Mouse (Mus musculus) forebrain, postnatal 0 days (tissue): Measurements from ENCODE around the gene Mrpl37. TPM values are rescaled to one million over a fixed set of nuclear protein-coding genes. Genes with fewer than 3 reads are reported as not detected.

Experiments used
- ATAC-seq: fragments of 200-750 bp; cut with Nextera tagmentation; 2 replicates; pipeline ENCODE4 v1.8.0; 2017; ENCODE audit warnings: mild to moderate bottlenecking, moderate library complexity
- DNase-seq: peaks from one replicate; pipeline ENCODE4 v3.0.0-alpha.2; 2015
- H3K27ac ChIP-seq: fragments of 300-500 bp; sonication (generic); 2 replicates; pipeline ENCODE4 v1.5.1; 2014; ENCODE audit warnings: low read depth, mild to moderate bottlenecking, antibody characterized with exemption, low read length, moderate library complexity, mixed read lengths
- H3K27me3 ChIP-seq: fragments of 300-500 bp; sonication (generic); 2 replicates; pipeline ENCODE4 v1.6.1; 2014; ENCODE audit warnings: mild to moderate bottlenecking, low read length, mixed read lengths; ENCODE audit not compliant: insufficient read depth
- H3K36me3 ChIP-seq: fragments of 300-500 bp; sonication (generic); 2 replicates; pipeline ENCODE4 v1.6.1; 2014; ENCODE audit warnings: mild to moderate bottlenecking, moderate library complexity; ENCODE audit not compliant: insufficient read depth
- H3K4me1 ChIP-seq: fragments of 300-500 bp; sonication (generic); 2 replicates; pipeline ENCODE4 v1.6.1; 2014; ENCODE audit warnings: antibody characterized with exemption; ENCODE audit not compliant: insufficient read depth
- H3K4me2 ChIP-seq: fragments of 300-500 bp; sonication (generic); 2 replicates; pipeline ENCODE4 v1.6.1; 2014; ENCODE audit warnings: low read depth, mild to moderate bottlenecking, moderate library complexity
- H3K4me3 ChIP-seq: fragments of 300-500 bp; sonication (generic); 2 replicates; pipeline ENCODE4 v1.5.1; 2014; ENCODE audit warnings: low read depth, low read length, mixed read lengths
- H3K9ac ChIP-seq: fragments of 300-500 bp; sonication (generic); 2 replicates; pipeline ENCODE4 v1.6.1; 2014; ENCODE audit warnings: mild to moderate bottlenecking
- H3K9me3 ChIP-seq: fragments of 300-500 bp; sonication (generic); 2 replicates; pipeline ENCODE4 v1.6.1; 2016; ENCODE audit warnings: low read length
- CTCF ChIP-seq: sonication (generic); IDR thresholded peaks from 2 replicates; pipeline ENCODE4 v1.5.1; 2016; ENCODE audit warnings: antibody characterized with exemption, control low read depth, low read depth
- WGBS: fragments of 180-500 bp; shearing (Covaris S2); extraction: QIAGEN DNeasy Blood & Tissue Kit; methylation state at CpG from one replicate; pipeline ENCODE4 v1.1.7; 2014; 5-methylcytosine and 5-hydroxymethylcytosine counted together
- polyA plus RNA-seq: library from polyadenylated mRNA; unstranded; fragments of >200 nt; fragmentation: Nextera tagmentation; extraction: Ambion mirVana; gene quantifications from 2 replicates; pipeline ENCODE4 v1.2.1, GENCODE M21; 2015
- total RNA-seq: library from RNA; depleted of rRNA; stranded (reverse); fragments of >200 nt; gene quantifications from 2 replicates; pipeline ENCODE4 v1.2.3, GENCODE M21; 2014

The Mrpl37 gene
- total and polyA plus RNA-seq, 2 experiments from 2014 or later: 43.8 to 73.3 TPM

GRCm38 (mm10) chr4:107012574-107012973, 54.1 kb downstream of the Mrpl37 start:
- no peak overlapping the region for H3K27ac ChIP-seq
- no peak for DNase-seq
- TF ChIP-seq CTCF: no peak
- no peak overlapping the region for H3K4me3 ChIP-seq
- H3K4me2 ChIP-seq: no peak overlapping the region
- ATAC-seq: no peak
- WGBS: 87% methylated on average over 3 of the region's 3 CpGs
- no peak overlapping the region for H3K9ac ChIP-seq
- no peaks in the 10 kb centered on the region for H3K9me3 ChIP-seq
- peaks cover 5% of the 10 kb centered on the region; the same call in 1 of the 2 replicates for H3K36me3 ChIP-seq
- no peaks in the 10 kb centered on the region for H3K4me1 ChIP-seq
- H3K27me3 ChIP-seq: no peaks in the 10 kb centered on the region

- H3K27me3 ChIP-seq: no peaks in the 10 kb centered on the region
- 72% methylated on average over 13 of the region's 13 CpGs for WGBS
- no peaks in the 10 kb centered on the region for H3K4me1 ChIP-seq
- H3K9ac ChIP-seq: no peak overlapping the region
- ATAC-seq (no peak), DNase-seq (no peak)
- no peak overlapping the region for H3K27ac ChIP-seq
- H3K9me3 ChIP-seq: no peaks in the 10 kb centered on the region
- peaks cover 5% of the 10 kb centered on the region; the same call in 1 of the 2 replicates for H3K36me3 ChIP-seq
- no peak overlapping the region for H3K4me2 ChIP-seq
- TF ChIP-seq CTCF: no peak
- no peak overlapping the region for H3K4me3 ChIP-seq
Measured at GRCm38 (mm10) chr4:107012005-107012478, 54.6 kb downstream of the Mrpl37 start.

- H3K36me3 ChIP-seq: peaks cover 5% of the 10 kb centered on the region; the same call in 1 of the 2 replicates
- DNase-seq (no peak), ATAC-seq (no peak)
- WGBS: 93% methylated on average over 8 of the region's 8 CpGs
- H3K9me3 ChIP-seq: no peaks in the 10 kb centered on the region
- no peaks in the 10 kb centered on the region for H3K27me3 ChIP-seq
- no peaks in the 10 kb centered on the region for H3K4me1 ChIP-seq
- no peak overlapping the region for H3K4me3 ChIP-seq
- TF ChIP-seq CTCF: no peak
- no peak overlapping the region for H3K4me2 ChIP-seq
- no peak overlapping the region for H3K9ac ChIP-seq
- H3K27ac ChIP-seq: no peak overlapping the region
Measured at GRCm38 (mm10) chr4:107011325-107012004, 55.2 kb downstream of the Mrpl37 start.

- Histone ChIP-seq H3K4me1 (no peaks in the 10 kb centered on the region), H3K27ac (no peak overlapping the region), H3K9me3 (no peaks in the 10 kb centered on the region), H3K36me3 (peaks cover 5% of the 10 kb centered on the region; the same call in 1 of the 2 replicates), H3K4me3 (no peak overlapping the region), H3K27me3 (no peaks in the 10 kb centered on the region), H3K9ac (no peak overlapping the region), H3K4me2 (no peak overlapping the region)
- DNase-seq: no peak
- ATAC-seq: no peak
- TF ChIP-seq CTCF: no peak
- 85% methylated on average over 7 of the region's 7 CpGs for WGBS
Measured at GRCm38 (mm10) chr4:107009548-107009947, 57.1 kb downstream of the Mrpl37 start.

- H3K27ac ChIP-seq: no peak overlapping the region
- no peak for DNase-seq
- no peak overlapping the region for H3K9ac ChIP-seq
- H3K4me2 ChIP-seq: no peak overlapping the region
- peaks cover 5% of the 10 kb centered on the region; the same call in 1 of the 2 replicates for H3K36me3 ChIP-seq
- no peak for TF ChIP-seq CTCF
- H3K4me1 ChIP-seq: no peaks in the 10 kb centered on the region
- no peak overlapping the region for H3K4me3 ChIP-seq
- no peak for ATAC-seq
- 95% methylated on average over 2 of the region's 2 CpGs for WGBS
- no peaks in the 10 kb centered on the region for H3K9me3 ChIP-seq
- no peaks in the 10 kb centered on the region for H3K27me3 ChIP-seq
Measured at GRCm38 (mm10) chr4:107008161-107008560, 58.5 kb downstream of the Mrpl37 start.

- 89% methylated on average over 8 of the region's 8 CpGs for WGBS
Measured at GRCm38 (mm10) chr4:107007359-107007758, 59.3 kb downstream of the Mrpl37 start.

GRCm38 (mm10) chr4:107006807-107007206, 59.9 kb downstream of the Mrpl37 start:
- Histone ChIP-seq H3K9me3 (no peaks in the 10 kb centered on the region), H3K4me1 (0 out of 2 replicates have a peak, but pooled peaks cover 3% of the 10 kb centered on the region), H3K4me2 (no peak overlapping the region), H3K4me3 (no peak overlapping the region), H3K27me3 (no peaks in the 10 kb centered on the region), H3K9ac (no peak overlapping the region), H3K36me3 (peaks cover 5% of the 10 kb centered on the region; the same call in 1 of the 2 replicates), H3K27ac (no peak overlapping the region)
- no peak for TF ChIP-seq CTCF
- DNase-seq (no peak), ATAC-seq (no peak)
- WGBS: 96% methylated on average over 6 of the region's 6 CpGs

More at GRCm38 (mm10) chr4:107007359-107007758, 59.3 kb downstream of the Mrpl37 start:
- no peak for TF ChIP-seq CTCF
- Histone ChIP-seq H3K4me2 (no peak overlapping the region), H3K4me1 (0 out of 2 replicates have a peak, but pooled peaks cover 3% of the 10 kb centered on the region), H3K27ac (no peak overlapping the region), H3K27me3 (no peaks in the 10 kb centered on the region), H3K9ac (no peak overlapping the region), H3K9me3 (no peaks in the 10 kb centered on the region), H3K36me3 (peaks cover 5% of the 10 kb centered on the region; the same call in 1 of the 2 replicates), H3K4me3 (no peak overlapping the region)
- ATAC-seq (no peak), DNase-seq (no peak)
